Mouse (Mus musculus) right cerebral cortex, postnatal 25 days (tissue): Measurements from ENCODE around the gene Eef1akmt1.

Experiments used
- DNase-seq: peaks from one replicate; pipeline ENCODE4 v3.0.0; 2022

Eef1akmt1 gene

GRCm38 (mm10) chr14:57571155-57572133 lies at the start of gene Eef1akmt1:
Eef1akmt1 (minus strand) TSS chr14:57571612.
- peak; percentile 96 for DNase-seq

GRCm38 (mm10) chr14:57620598-57621236 lies 49.3 kb upstream of the Eef1akmt1 start:
- DNase-seq = no peak

- DNase-seq = no peak
Measured at GRCm38 (mm10) chr14:57619487-57619886, 48.1 kb upstream of the Eef1akmt1 start.

GRCm38 (mm10) chr14:57617675-57618074 lies 46.3 kb upstream of the Eef1akmt1 start:
- no peak for DNase-seq

GRCm38 (mm10) chr14:57616339-57616965 lies 45.0 kb upstream of the Eef1akmt1 start:
- no peak for DNase-seq

- DNase-seq = no peak
Measured at GRCm38 (mm10) chr14:57615828-57616227, 44.4 kb upstream of the Eef1akmt1 start.

- no peak for DNase-seq
Measured at GRCm38 (mm10) chr14:57611034-57611433, 39.6 kb upstream of the Eef1akmt1 start.

DNA sequence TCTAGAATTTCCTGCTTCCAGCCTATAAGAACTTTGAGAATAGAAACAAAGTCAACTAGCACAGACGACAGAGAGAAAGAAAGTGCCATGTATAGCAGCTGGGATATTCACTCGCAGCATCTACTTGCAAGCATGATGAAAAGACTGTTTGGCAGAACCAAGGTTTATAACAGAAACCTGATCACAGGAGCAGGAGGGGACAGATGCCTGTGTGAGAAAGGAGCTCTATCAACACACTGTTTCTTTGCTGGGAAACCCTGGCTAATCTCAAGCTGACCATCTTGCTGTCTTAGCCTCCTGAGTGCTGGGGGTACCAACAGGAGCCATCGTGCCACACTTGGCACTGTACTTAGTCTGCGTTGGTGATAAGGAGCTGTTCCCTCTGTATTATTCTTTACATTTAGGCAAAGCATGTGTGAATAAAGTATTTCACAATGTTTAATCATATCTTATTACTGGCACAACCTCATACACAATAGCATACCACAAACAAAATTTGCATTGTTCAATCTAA lies 38.5 kb upstream of the Eef1akmt1 start:
- no peak for DNase-seq

GRCm38 (mm10) chr14:57607500-57607899 lies 36.1 kb upstream of the Eef1akmt1 start:
- peak; percentile 64 for DNase-seq

GRCm38 (mm10) chr14:57606663-57607365 lies 35.4 kb upstream of the Eef1akmt1 start:
- no peak for DNase-seq

GRCm38 (mm10) chr14:57593279-57593678 lies 21.9 kb upstream of the Eef1akmt1 start:
- DNase-seq = no peak

GRCm38 (mm10) chr14:57591830-57592229 lies 20.4 kb upstream of the Eef1akmt1 start:
- DNase-seq = no peak

DNA sequence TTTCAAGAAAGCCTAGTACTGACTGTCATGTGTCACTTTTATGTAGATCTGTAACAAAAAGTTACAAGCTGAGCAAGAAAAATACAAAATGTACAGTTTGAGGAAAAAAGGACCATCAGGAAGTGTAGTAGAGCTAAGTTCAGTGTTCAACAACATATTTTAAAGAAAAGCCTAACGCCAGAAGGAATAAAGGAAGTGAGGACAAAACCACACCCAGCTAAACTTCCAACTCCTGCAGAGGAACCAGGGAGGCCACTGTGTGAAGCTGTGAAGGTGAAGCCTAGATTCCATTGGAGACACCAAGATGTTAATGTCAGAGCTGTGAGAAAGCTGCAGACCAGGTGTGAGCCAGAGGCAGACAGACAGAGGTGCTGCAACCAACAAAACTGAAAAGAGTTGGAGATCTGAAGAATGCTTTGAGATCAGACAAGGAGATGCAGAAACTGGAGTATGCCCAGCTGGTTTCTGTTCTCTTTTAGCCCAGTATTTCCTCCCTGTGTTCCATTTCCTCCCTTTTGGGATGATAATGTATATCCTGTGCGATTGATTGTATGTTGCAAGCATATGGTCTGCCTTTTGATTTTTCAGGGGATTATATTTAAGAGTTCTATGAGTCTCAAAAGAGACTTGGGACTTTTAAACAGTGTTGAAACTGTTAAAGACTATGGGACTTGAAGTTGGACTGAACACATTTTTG lies 5.1 kb upstream of the Eef1akmt1 start:
- DNase-seq = no peak

- DNase-seq = no peak
Measured at GRCm38 (mm10) chr14:57574792-57575587, 3.6 kb upstream of the Eef1akmt1 start.

DNA sequence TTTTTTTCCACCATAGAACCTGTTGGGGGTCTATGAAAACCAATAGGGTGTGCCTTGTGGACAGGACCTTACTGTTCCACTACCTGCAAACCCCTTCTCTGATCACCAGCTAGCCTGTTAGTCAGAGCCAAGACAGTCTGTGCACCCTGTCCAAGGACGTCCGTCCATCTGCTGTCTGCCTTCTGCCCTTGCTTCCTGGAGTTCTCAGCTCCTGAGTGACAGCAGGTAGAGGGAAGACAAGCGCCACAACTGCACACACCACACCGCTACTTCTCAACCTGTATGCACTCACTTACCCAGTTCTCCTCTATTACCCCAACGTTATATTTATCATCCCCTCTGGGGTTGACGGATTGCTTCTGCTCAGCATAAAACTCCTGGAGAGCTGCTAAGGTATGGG lies 5.8 kb downstream of the Eef1akmt1 start:
- no peak for DNase-seq

GRCm38 (mm10) chr14:57556922-57557321 lies 14.5 kb downstream of the Eef1akmt1 start:
- DNase-seq = no peak

DNA sequence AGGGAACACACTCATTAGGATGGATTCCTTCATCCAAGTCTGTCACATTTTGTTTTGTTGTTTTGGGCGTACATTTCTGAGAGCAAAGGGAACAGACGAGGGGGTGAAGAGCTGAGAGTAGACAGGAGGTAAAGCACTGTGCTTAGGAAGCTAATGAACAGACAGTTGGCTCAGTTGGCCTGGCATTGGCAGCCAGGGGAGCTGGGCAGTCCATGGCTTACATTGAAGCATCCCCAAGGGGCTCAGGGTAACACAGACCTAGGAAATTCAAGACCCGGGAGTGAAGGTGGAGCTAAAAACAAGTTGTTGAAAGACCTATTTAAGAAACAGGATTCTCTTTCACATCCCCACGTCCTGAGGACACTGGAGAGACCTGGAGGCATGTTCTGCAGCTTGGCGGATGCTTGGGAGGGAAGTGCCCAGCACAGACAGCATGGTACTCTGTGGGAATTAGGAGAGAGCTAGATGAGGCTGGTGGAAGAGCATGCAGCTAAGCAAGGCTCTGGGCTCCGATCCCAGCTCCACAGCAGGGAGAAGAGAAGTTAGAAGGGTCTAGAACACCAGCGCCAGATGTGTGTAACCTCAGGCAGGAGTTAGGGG lies 15.8 kb downstream of the Eef1akmt1 start:
- no peak for DNase-seq

DNA sequence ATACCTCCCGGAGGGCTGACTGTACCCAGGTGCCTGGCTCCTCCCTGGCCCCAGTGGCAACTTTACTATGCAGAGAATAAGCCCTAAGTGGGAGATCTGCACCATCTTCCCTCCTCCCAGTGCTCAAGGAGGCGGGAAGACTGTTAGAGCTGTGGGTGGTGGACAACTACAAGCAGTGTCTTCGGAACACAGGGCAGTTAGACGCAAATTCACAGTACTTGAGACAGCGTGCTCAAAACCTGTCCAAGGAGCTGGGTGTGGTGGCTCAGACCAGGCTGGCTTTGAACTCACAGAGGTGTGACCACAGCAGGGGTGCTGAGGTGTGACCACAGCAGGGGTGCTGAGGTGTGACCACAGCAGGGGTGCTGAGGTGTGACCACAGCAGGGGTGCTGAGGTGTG lies 17.0 kb downstream of the Eef1akmt1 start:
- DNase-seq = no peak

DNA sequence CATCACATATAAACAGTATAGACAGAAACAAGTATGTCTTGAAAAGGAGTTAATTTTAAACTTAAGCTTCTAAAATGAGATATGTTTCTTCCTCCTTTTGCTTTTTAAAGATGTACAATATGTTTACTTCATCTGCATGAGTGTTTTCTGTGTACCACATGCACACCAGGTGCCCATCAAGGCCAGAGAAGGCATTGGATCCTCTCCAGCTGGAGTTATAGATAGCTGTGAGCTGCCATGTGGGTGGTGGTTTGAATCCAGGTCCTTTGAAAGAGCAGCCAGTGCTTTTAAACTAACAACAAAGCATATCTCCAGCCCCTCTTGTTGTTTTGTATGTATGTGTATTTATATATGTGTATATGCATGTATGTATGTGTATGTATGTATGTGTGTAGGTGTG lies 18.5 kb downstream of the Eef1akmt1 start:
- no peak for DNase-seq

- no peak for DNase-seq
Measured at GRCm38 (mm10) chr14:57547062-57547461, 24.4 kb downstream of the Eef1akmt1 start.

DNA sequence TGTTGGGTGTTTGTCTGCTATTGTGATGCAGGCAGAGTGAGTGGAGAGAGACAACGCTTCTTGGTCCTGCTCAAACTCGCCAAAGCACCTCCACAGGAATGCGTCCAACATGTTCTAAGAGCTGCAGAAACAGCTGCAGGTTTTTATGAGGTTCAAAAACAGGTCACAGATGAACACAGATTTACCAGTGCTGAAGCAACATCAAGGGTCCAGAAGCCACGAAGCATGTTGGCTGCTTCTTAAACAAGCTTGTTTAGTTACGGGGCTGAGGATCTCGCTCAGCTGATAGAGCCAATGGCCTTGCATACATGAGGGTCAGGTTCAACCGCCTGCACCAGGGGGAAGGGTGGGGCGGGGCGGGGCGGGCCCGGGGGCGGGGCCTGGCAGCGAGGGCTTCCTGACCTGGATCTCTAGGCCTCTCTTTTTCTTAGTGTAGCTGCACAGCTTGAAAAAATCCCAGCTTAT lies 24.8 kb downstream of the Eef1akmt1 start:
- DNase-seq = no peak
